Mouse (Mus musculus) midbrain, embryonic 16.5 days (tissue): Measurements from ENCODE around the gene Sema6d. TPM values are rescaled to one million over a fixed set of nuclear protein-coding genes. Genes with fewer than 3 reads are reported as not detected.
"Not testable (repeated sequence)": the region's sequence is repeated elsewhere in the genome, so short reads cannot be mapped to it uniquely, and the experiment has no call there.

Source experiments
- ATAC-seq: fragments of 200-750 bp; cut with Nextera tagmentation; 2 replicates; pipeline ENCODE4 v1.8.0; 2017; ENCODE audit warnings: moderate TSS enrichment
- H3K27ac ChIP-seq: fragments of 300-500 bp; sonication (generic); 2 replicates; pipeline ENCODE4 v1.5.1; 2014; ENCODE audit warnings: mild to moderate bottlenecking, low read length, mixed read lengths
- H3K27me3 ChIP-seq: fragments of 300-500 bp; sonication (generic); 2 replicates; pipeline ENCODE4 v1.6.1; 2014; ENCODE audit warnings: low read depth, low read length, mixed read lengths; ENCODE audit not compliant: control insufficient read depth, insufficient read depth
- H3K36me3 ChIP-seq: fragments of 300-500 bp; sonication (generic); 2 replicates; pipeline ENCODE4 v1.6.1; 2014; ENCODE audit warnings: mild to moderate bottlenecking, low read length, moderate library complexity, mixed read lengths; ENCODE audit not compliant: control insufficient read depth, insufficient read depth
- H3K4me1 ChIP-seq: fragments of 300-500 bp; sonication (generic); 2 replicates; pipeline ENCODE4 v1.6.1; 2014; ENCODE audit warnings: mild to moderate bottlenecking, low read length, mixed read lengths; ENCODE audit not compliant: control insufficient read depth, insufficient read depth
- H3K4me2 ChIP-seq: fragments of 300-500 bp; sonication (generic); 2 replicates; pipeline ENCODE4 v1.6.1; 2014; ENCODE audit warnings: mild to moderate bottlenecking, low read length, mixed read lengths
- H3K4me3 ChIP-seq: fragments of 300-500 bp; sonication (generic); 2 replicates; pipeline ENCODE4 v1.5.1; 2014; ENCODE audit warnings: low read depth, mild to moderate bottlenecking, low read length, moderate library complexity, mixed read lengths
- H3K9ac ChIP-seq: fragments of 300-500 bp; sonication (generic); 2 replicates; pipeline ENCODE4 v1.6.1; 2014; ENCODE audit warnings: low read depth, low read length, mixed read lengths
- H3K9me3 ChIP-seq: fragments of 300-500 bp; sonication (generic); replicated peaks from 2 replicates; pipeline ENCODE4 v1.6.1; 2014; ENCODE audit warnings: mild to moderate bottlenecking, low read length, mixed read lengths; ENCODE audit not compliant: control insufficient read depth, poor library complexity, severe bottlenecking
- WGBS: fragments of 180-500 bp; shearing (Covaris S2); extraction: QIAGEN DNeasy Blood & Tissue Kit; methylation state at CpG from one replicate; pipeline ENCODE4 v1.1.7; 2014; 5-methylcytosine and 5-hydroxymethylcytosine counted together
- polyA plus RNA-seq: library from polyadenylated mRNA; unstranded; fragments of >200 nt; fragmentation: Nextera tagmentation; extraction: Ambion mirVana; gene quantifications from 2 replicates; pipeline ENCODE4 v1.2.1, GENCODE M21; 2015

Sema6d gene
- polyA plus RNA-seq, 1 experiment from 2014 or later, result 31.8 TPM

DNA sequence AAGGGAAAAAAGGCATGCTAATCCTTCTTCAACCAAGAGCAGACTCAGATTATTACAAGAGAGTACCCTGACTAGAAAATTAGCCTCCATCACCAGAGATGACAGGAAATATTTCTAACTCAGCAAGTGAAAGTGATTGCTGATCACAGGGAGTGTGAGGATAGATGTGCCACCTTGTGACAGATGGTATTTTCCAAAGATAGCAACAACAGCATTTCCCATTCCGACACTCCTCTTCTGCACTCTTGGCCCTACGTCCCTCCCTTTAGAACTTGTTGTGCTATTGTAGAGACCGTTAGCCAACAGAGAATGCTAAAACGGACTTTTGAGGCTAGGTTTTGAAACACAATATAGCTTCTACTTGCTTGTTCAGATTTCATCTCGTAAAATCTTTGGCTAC is 243.1 kb downstream of the Sema6d start:
- Histone ChIP-seq H3K27ac (no peak overlapping the region), H3K9me3 (no peaks in the 10 kb centered on the region), H3K4me2 (no peak overlapping the region), H3K4me1 (peaks cover 8% of the 10 kb centered on the region; the same call in 1 of the 2 replicates), H3K27me3 (no peaks in the 10 kb centered on the region), H3K36me3 (no peaks in the 10 kb centered on the region), H3K4me3 (no peak overlapping the region), H3K9ac (no peak overlapping the region)
- 86% methylated on average over 5 of the region's 5 CpGs for WGBS
- ATAC-seq, result no peak

DNA sequence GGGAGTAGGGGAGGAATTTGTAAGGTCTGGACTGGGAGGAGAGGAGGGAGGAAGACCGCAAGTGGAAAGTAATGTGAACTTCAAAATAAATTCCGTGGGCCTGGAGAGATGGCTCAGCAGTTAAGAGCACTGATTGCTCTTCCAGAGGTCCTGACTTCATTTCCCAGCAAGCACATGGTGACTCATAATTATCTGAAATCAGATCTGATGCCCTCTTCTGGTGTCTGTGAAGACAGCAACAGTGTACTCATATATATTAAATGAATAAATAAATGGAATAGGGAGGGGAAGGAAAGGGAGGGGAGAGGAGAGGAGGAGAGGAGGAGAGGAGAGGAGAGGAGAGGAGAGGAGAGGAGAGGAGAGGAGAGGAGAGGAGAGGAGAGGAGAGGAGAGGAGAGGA is 244.9 kb downstream of the Sema6d start:
- not testable (repeated sequence) for H3K4me2 ChIP-seq, H3K4me3 ChIP-seq, H3K27me3 ChIP-seq, ATAC-seq, H3K36me3 ChIP-seq, H3K27ac ChIP-seq, H3K9me3 ChIP-seq, H3K9ac ChIP-seq
- peaks cover 13% of the 10 kb centered on the region for H3K4me1 ChIP-seq
- 76% methylated on average over 2 of the region's 2 CpGs for WGBS

DNA sequence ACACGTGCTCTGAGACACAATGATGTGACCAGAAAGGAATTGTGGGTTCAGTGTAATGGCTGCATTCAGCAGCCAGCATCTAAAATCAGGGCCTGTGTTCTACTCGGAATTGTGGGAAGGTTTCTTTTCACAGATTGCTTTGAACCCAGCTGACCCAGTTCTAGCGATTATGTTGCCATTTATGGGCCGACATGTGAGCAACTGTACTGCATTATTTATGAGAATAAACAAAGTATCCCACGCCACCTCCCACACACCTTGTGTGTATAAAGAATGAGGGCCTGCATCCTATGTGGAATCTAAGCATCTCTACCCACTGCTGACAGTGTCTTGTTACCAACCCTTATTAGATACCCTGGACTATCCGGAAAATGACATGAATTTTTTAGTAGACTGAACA is 248.5 kb downstream of the Sema6d start:
- Histone ChIP-seq H3K4me3 (no peak overlapping the region), H3K9me3 (no peaks in the 10 kb centered on the region), H3K4me2 (no peak overlapping the region), H3K27me3 (no peaks in the 10 kb centered on the region), H3K27ac (no peak overlapping the region), H3K36me3 (no peaks in the 10 kb centered on the region), H3K9ac (no peak overlapping the region), H3K4me1 (peaks cover 13% of the 10 kb centered on the region)
- no peak for ATAC-seq
- 51% methylated on average over 6 of the region's 6 CpGs for WGBS

DNA sequence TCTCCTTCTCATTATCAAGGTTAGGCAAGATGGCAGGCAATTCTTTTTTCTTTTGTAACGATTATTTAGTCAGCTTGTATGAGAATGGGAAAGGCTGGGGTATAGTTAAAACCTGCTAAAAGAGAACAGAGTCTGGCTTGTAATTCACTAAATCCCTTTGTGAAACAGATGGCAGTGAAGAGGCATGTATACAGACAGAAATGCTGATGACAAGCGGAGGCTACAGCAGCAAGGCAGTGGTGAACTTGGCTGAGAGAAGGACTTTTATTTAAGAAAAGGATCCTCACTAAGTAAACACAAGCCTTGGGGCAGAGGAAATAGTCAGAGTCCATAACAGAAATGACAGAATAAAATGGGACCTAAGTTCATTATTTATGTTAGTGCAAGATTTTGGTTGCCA is 264.4 kb downstream of the Sema6d start:
- no peak overlapping the region for H3K4me3 ChIP-seq
- H3K27ac ChIP-seq, result no peak overlapping the region
- ATAC-seq, result no peak
- no peaks in the 10 kb centered on the region for H3K36me3 ChIP-seq
- H3K9me3 ChIP-seq, result no peaks in the 10 kb centered on the region
- WGBS, result 57% methylated on average over 2 of the region's 2 CpGs
- H3K4me1 ChIP-seq, result no peaks in the 10 kb centered on the region
- H3K27me3 ChIP-seq, result no peaks in the 10 kb centered on the region
- H3K4me2 ChIP-seq, result no peak overlapping the region
- no peak overlapping the region for H3K9ac ChIP-seq

DNA sequence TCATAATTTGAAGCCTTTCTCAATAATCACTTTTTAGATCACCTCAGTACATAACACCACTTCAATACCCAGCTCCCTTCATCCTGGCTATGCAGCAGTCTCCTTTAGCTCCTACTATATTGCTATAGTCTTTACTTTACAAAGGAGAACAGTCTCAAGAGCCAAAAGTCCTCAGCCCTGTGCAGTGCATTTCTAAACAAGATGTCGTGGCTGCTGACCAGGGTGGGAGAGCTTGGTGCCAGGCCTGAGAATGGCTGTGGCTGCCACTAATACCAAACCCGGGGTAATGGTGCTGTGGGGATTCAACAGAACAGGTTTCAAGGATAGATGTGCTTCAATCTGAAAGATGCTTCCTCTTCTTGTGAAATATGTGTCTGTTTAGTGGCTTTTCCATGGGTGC is 264.9 kb downstream of the Sema6d start:
- WGBS, result 78% methylated on average over 2 of the region's 2 CpGs
- no peaks in the 10 kb centered on the region for H3K4me1 ChIP-seq
- H3K27me3 ChIP-seq, result no peaks in the 10 kb centered on the region
- no peak overlapping the region for H3K9ac ChIP-seq
- H3K9me3 ChIP-seq, result no peaks in the 10 kb centered on the region; the same call in 1 of the 2 replicates
- H3K4me2 ChIP-seq, result no peak overlapping the region
- no peak overlapping the region for H3K4me3 ChIP-seq
- H3K27ac ChIP-seq, result no peak overlapping the region
- no peak for ATAC-seq
- H3K36me3 ChIP-seq, result no peaks in the 10 kb centered on the region

DNA sequence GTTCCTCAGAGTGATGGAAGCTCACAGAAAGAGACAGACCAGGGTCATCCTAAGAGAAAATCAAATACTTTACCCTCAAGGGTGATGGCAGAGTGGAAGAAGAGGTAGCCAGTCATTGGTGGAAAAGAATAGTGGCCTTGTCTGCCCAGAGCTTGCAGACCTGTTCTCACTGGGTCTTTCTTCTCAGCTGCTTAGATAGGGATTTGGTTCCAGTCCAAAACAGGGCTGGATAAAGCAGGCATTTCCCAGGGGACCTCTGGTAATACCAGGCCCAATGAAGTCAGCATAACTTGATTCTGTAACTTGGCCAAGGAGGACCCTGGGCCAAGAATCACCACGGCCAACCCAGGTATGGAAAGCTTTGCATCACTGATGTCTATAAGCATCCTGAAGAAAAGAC is 279.5 kb downstream of the Sema6d start:
- no peak overlapping the region for H3K27ac ChIP-seq
- H3K4me2 ChIP-seq, result no peak overlapping the region
- no peak overlapping the region for H3K9ac ChIP-seq
- no peaks in the 10 kb centered on the region for H3K36me3 ChIP-seq
- H3K27me3 ChIP-seq, result no peaks in the 10 kb centered on the region
- H3K9me3 ChIP-seq, result no peaks in the 10 kb centered on the region
- 84% methylated on average over 1 of the region's 1 CpGs for WGBS
- H3K4me1 ChIP-seq, result peaks cover 4% of the 10 kb centered on the region; the same call in 1 of the 2 replicates
- no peak overlapping the region for H3K4me3 ChIP-seq
- ATAC-seq, result no peak

DNA sequence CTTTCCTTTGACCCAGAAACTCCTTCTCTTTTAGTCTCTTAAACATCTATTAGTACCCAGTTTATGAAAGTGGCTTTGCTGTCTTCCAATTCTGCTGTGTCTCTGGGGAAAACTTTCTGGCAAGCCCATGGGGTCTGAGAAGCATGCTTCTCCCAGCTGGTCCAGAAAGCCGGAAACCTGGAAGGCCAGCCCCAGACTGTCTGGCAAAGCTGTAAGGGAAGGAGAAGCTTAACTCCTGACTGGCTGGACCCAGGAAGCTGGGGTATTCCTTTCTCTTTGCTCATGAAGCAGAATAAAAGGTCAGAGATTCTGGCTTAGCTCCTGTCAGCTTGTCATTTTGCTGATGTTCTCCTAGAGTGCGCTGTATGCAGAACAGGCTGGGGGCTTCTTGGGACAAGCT is 280.2 kb downstream of the Sema6d start:
- peaks cover 4% of the 10 kb centered on the region; the same call in 1 of the 2 replicates for H3K4me1 ChIP-seq
- no peak overlapping the region for H3K27ac ChIP-seq
- ATAC-seq, result no peak

DNA sequence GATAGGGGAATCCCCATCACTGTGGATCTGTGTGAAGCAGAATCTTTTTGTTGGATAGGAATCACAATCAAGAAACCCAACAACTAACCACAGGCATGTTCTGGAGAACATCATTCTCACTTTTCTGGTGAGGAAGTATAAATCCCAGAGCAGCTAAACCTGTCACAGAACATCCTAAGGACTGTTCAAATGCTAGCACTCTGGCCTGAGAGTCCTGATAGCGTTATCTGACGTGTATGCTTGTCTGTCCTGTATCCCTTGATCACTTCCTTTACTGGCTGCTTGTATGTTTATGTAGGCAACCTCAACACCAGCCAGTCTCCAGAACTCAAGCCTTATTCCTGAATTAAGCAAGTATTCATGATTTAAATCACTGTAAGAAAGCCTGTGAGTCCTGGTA is 281.6 kb downstream of the Sema6d start:
- H3K27ac ChIP-seq, result no peak overlapping the region
- no peaks in the 10 kb centered on the region for H3K27me3 ChIP-seq
- no peak overlapping the region for H3K4me3 ChIP-seq
- 77% methylated on average over 2 of the region's 2 CpGs for WGBS
- ATAC-seq, result no peak
- no peak overlapping the region for H3K9ac ChIP-seq
- H3K9me3 ChIP-seq, result no peaks in the 10 kb centered on the region
- H3K4me2 ChIP-seq, result no peak overlapping the region
- no peaks in the 10 kb centered on the region for H3K36me3 ChIP-seq
- peaks cover 4% of the 10 kb centered on the region; the same call in 1 of the 2 replicates for H3K4me1 ChIP-seq

More for the DNA sequence above, 280.2 kb downstream of the Sema6d start:
- Histone ChIP-seq H3K9me3 (no peaks in the 10 kb centered on the region), H3K9ac (no peak overlapping the region), H3K27me3 (no peaks in the 10 kb centered on the region), H3K4me2 (no peak overlapping the region), H3K36me3 (no peaks in the 10 kb centered on the region), H3K4me3 (no peak overlapping the region)
- 49% methylated on average over 2 of the region's 2 CpGs for WGBS

DNA sequence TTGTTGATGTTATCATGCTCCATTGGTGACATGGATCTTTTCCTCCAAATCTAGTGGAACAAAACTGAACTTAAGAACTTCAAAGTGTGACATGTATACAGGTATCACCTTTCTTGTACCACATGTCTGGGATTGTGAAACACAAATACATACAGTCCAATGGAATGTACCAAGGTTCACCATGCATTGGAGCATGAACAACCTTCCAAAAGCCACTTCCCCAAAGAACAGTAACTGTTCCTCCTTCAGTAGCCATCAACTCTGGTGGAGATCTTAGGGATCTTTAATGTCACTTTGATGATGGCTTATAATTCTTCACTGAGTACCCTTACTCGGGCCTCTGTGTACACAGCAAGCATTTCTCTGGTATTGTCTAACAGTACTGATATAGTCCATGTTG is 295.3 kb downstream of the Sema6d start:
- Histone ChIP-seq H3K4me2 (no peak overlapping the region), H3K27ac (no peak overlapping the region), H3K4me3 (no peak overlapping the region), H3K9ac (no peak overlapping the region), H3K4me1 (no peaks in the 10 kb centered on the region), H3K9me3 (no peaks in the 10 kb centered on the region), H3K36me3 (no peaks in the 10 kb centered on the region), H3K27me3 (no peaks in the 10 kb centered on the region)
- 79% methylated on average over 1 of the region's 1 CpGs for WGBS
- ATAC-seq, result no peak

DNA sequence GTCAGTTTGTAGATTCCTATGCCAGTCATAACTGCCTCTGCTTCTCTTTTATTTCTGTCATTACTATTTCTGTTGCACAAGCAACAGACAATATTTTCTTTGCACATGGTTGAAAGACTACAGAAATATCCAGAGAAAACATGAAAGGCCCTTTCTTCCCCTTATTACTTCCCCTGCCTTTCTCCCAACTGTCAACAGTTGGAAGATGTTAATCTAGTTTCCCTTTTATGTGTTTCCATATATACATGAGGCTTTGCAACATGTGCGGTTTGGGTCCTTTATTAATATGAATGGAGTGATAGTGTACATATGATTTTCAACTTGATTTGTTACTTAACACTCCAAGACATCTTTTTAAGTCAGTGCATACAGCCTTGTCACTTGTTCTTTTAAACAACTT is 296.0 kb downstream of the Sema6d start:
- no peak overlapping the region for H3K27ac ChIP-seq
- 58% methylated on average over 1 of the region's 1 CpGs for WGBS
- H3K4me3 ChIP-seq, result no peak overlapping the region
- H3K9me3 ChIP-seq, result no peaks in the 10 kb centered on the region
- no peak for ATAC-seq
- H3K4me1 ChIP-seq, result no peaks in the 10 kb centered on the region
- no peaks in the 10 kb centered on the region for H3K36me3 ChIP-seq
- H3K27me3 ChIP-seq, result no peaks in the 10 kb centered on the region
- H3K4me2 ChIP-seq, result no peak overlapping the region
- H3K9ac ChIP-seq, result no peak overlapping the region
